Mouse (Mus musculus) CH12F3 (cell line): Measurements from ENCODE around the gene Cd55.
"Not testable (repeated sequence)": the region's sequence is repeated elsewhere in the genome, so short reads cannot be mapped to it uniquely, and the experiment has no call there.

ENCODE experiments used
- in situ Hi-C: fragments of 300-500 bp; cut with MboI; formaldehyde crosslinking; loops from 2 replicates; pipeline ENCODE4 v1.14.3; 2020; ENCODE audit warnings: low sequenced_read_pairs

Cd55 gene

GRCm38 (mm10) chr1:130462084-130462861, at the start of gene Cd55:
Gene Cd55 (minus strand): TSS chr1:130462744.
- in situ Hi-C loops, result no loop called here

DNA sequence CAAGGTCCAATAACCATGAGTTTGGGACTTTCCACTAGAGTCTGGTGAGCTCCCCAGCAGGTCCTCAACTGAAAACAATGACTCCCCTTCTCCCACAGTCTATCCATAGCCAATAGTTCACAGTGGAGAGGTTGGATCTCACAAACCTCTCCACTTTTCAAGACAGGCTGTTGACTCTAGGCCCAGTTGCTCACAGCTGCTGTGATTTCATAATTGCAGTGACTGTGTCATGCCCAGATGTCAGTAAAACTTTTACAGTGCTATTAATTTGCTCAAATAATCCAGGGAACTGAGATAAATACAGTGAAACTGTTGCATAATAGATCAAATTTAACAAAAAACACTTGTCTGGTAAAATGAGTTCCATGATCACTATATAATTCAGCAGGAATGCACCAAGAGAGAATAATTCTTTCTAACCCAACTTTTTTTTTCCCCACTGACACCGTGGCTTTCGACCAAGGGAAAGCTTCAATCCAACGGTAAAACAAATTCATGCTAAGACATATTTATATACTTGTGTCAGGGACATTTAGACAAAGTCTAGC, 49.4 kb upstream of the Cd55 start:
- in situ Hi-C loops, result no loop called here

- in situ Hi-C loops, result no loop called here
Measured at GRCm38 (mm10) chr1:130508957-130509350, 46.4 kb upstream of the Cd55 start.

DNA sequence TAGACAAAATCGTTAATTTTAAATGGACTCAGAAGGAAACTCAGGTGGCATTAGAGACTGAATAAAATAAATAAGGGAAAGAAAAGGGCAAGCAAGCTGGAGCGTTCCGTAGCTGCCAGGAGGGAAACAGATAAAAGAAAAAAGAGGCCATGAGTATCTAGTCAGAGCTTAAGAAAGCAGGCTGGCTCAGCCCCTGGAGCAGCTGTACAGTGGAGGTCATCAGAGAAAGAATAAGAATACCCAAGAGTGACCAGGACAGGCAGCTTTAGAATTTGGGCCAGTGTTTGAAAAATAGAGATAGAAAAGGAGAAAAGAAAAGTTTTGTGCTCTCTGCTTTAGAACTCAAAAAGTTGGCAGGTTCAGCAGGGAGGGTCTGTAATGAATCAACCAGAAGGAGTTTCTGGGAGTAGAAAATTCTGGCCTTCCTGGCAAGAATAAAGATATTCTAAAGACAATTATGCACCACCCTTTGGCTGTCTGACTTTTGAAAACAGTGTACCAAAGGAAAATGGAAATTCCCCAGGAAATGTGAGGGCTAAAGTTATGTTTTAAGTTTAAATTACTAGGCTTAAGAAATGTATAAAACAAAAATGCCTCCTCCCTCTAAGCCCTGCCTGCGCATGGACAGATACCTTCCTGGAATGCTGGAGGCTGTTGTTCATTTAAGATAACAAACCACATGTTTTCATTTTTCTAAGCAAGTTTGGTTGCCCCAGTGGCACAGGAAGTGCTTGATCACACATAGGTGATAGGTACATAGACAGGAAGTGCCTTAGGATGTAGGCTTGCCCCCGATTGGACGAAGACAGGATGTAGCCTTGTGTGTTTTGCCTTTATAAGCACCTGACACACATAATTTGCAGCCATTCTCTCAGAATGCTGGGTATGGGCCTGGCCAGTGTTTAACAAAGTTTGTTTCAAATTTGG, 45.7 kb upstream of the Cd55 start:
- in situ Hi-C loops, result no loop called here

GRCm38 (mm10) chr1:130507408-130507807, 44.9 kb upstream of the Cd55 start:
- in situ Hi-C loops, result no loop called here

DNA sequence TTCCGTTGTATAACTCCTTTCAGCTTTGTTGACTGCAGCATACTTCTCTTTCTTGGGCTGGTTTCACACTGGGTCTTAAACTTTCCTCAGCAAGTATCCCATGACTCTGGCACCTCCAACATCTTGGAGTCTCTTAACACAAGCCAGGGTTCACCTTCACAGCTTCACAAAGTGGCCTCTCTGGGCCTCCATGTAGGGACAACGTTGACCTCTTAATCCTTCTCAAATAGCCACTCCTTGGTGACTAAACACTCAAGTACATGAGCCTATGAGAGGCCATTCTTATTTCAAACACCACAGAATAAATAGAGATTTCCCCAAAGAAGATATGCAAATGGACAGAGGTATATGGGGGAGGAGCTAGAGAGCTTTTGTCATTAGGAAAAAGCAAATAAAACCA, 37.4 kb upstream of the Cd55 start:
- in situ Hi-C loops, result no loop called here

GRCm38 (mm10) chr1:130498331-130498730, 35.8 kb upstream of the Cd55 start:
- in situ Hi-C loops, result no loop called here

- in situ Hi-C loops, result no loop called here
Measured at GRCm38 (mm10) chr1:130486816-130487545, 24.4 kb upstream of the Cd55 start.

- in situ Hi-C loops, result no loop called here
Measured at GRCm38 (mm10) chr1:130485828-130486620, 23.5 kb upstream of the Cd55 start.

- in situ Hi-C loops, result no loop called here
Measured at GRCm38 (mm10) chr1:130485376-130485775, 22.8 kb upstream of the Cd55 start.

DNA sequence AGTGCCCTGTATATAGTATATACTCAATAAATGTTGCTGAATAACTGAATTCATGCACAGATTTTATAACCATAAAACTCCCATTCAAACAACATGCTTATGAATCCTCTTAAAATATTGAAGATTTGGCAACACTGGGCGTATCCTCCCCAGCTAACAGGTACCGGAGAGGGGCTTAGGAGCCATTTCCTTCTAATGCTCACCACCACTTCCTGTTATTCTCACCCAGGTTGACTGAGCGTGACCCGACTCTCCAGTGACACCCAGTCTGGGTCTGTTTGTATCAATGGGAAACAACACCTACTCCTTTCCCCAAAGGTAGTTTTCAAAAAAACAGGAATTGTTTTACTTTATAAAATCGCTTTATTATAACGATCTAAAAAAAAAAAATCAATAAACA, 12.4 kb upstream of the Cd55 start:
- in situ Hi-C loops, result no loop called here

- in situ Hi-C loops, result no loop called here
Measured at GRCm38 (mm10) chr1:130474226-130474625, 11.7 kb upstream of the Cd55 start.

DNA sequence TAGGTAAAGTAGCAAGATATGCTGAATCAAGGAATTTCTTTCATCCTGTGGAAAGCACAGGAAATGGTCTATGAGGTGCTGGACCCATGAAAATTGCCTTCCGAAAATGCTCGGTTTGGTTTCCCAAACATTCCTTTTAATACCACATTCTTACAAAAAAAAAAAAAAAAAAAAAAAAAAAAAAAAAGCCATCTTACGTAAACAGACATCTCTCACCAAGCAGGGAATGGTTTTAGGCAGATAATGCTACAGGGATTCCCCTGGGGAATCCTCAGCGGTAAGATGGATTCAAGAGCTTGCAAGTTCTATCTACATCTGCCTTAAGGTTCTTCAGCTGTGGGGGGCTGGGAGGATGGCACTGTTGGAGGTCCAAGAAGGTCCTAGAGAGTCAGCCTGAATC, 7.5 kb upstream of the Cd55 start:
- in situ Hi-C loops, result no loop called here

DNA sequence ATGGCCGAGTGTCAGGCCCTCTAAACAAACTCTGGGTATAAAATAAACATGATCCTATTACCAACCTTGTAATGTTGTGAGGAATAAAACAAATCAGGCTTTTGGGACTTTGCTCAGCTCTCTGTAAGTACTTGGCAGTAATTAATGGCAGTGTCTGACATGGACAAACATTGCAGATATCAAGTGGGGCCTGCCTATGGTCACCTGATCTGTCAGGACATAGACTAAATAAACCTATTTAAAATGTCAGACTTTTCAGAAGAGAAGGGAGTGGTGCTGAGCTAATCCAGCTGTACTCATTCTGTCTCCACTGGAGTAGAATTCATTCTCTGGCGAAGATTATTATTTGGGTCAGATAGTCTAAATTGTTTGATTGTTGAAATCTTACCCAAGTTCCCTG, 4.9 kb upstream of the Cd55 start:
- in situ Hi-C loops, result no loop called here

- in situ Hi-C loops, result no loop called here
Measured at GRCm38 (mm10) chr1:130464173-130464572, 1.6 kb upstream of the Cd55 start.

DNA sequence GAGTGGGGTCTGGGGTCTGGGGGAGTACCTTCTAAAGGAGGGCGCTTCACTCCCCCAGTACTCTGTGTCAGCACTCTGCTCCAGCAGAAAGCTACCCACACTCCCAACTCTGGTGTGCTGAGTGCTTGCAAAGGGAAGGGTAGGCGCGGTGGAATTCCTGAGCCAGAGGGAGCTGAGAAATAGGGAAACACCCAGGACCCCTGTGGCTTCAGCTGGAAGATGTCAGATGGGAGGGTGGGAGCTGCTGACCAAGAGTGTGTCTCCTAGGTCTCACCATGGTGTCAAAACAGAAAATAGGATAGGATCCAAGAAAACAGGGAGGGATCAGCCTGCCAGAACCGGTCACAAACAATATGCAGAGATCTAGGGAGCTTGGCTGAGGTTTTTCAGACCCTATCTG, 323 bp upstream of the Cd55 start:
- in situ Hi-C loops, result no loop called here

DNA sequence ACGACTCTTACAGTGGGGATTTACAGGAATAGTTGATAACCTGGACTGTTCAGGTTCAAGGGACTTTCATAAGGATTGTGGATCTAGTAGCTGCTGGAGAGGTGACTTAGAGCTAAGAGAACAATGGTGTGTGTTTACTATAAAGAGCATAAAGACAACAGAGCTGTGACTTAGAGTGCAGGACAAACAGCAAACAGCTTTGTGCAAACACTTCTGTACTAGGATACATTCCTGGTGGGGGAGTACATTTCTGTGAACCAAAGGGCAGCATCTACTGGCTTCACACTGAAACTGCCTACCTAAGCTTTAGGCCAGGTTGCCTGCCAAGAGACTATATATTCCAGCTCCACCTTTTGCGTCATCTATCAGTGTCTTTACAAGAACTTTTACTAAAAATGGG, 7.4 kb downstream of the Cd55 start:
- in situ Hi-C loops, result no loop called here

DNA sequence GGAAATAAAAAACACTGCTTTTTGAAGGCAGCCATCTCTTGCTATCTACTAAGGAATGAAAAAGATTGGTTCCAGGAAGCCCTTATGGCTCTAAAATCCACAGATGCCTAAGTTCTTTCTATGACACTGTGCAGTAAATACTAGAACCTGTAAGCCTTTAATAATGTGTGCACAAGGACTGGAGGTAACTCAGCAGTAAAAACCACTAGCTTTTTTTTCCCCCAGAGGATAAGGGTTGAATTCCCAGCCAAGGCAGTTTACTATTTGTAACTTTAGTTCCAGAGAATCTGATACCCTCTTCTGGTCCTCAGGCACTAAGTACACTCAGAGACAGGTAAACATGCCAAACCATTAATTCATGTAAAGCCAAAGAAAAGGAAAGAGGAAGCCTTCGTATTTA, 19.6 kb downstream of the Cd55 start:
- in situ Hi-C loops, result not testable (repeated sequence)

DNA sequence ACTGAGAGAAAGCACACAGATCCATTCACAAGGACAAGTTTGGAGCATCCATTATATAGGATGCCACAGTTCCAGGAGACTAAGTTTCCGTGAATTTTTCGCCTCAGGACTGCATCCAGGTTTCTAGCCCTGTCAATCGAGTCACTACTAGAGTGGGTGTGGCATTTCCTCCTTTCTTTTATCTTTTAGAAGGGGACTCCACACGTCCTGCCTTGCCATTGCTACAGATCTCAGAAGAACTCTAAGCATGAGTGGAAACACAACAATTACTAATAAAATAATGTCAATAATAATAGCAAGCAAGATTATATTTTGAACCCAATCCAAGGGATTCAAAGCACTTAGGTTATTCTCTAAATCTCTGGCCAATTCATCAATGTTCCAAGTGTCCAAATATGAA, 31.6 kb downstream of the Cd55 start:
- in situ Hi-C loops, result no loop called here

GRCm38 (mm10) chr1:130428667-130429066, 33.9 kb downstream of the Cd55 start:
- in situ Hi-C loops, result not testable (repeated sequence)
